Mouse (Mus musculus) left cerebral cortex, postnatal 36 days (tissue): ENCODE measurements at regions not wholly inside any gene's neighbourhood (a gene's known extent, or its start where the extent isn't known, plus 50 kb on each side); places are given as distances from the start of the nearest gene placed in this dataset.

Experiments used
- DNase-seq, 2 experiments: peaks; one replicate each; pipeline ENCODE4 v3.0.0; 2021 to 2022; ENCODE audit warnings: low spot score in 2 of 2, mixed read lengths in 1 of 2
- intact Hi-C: fragments of 180-260 bp; cut with DNase I; formaldehyde crosslinking; loops from one replicate; pipeline ENCODE4 v1.15.1; 2025

DNA sequence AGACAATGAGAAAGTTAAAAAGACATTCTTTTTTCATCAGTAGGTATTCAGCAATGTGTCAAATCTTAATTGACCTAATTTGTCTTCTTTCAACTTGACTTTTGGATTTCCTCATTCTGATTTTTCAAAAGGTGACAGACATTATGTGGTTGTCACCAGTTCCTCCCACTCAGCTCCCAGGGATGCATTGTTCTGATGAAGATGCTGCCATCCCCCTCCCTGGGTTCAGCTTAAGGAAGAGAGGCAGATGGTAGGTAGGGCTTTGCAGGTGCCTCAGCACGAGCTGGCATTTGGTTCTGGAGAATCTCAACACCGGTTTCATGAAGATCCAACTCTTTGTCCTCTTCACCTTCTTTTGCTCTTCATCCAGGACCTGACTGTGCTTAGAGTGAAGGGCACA lies 122.0 kb upstream of the Sdr16c6 start:
- intact Hi-C loops = no loop called here
- no peak for DNase-seq

DNA sequence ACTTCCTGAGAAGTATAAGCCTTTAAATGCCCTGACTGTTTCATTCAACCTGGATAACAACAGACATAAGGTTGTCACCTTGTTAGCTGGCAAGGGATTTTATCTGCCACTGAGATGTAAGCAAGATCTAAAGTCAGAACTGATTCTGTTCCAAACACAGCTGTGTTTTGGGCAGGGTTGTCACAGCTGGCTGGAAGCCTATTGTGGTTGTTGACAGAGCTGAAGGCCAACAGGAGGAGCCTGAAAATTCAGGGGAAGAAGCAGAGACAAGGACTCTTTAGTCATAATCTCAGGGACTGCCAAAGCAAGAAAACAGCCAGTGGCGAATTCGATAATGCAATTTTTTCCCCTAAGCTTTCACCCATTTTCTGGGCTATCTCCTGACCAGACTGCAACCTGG lies 118.5 kb upstream of the Sdr16c6 start:
- DNase-seq = no peak
- intact Hi-C loops = no loop called here

DNA sequence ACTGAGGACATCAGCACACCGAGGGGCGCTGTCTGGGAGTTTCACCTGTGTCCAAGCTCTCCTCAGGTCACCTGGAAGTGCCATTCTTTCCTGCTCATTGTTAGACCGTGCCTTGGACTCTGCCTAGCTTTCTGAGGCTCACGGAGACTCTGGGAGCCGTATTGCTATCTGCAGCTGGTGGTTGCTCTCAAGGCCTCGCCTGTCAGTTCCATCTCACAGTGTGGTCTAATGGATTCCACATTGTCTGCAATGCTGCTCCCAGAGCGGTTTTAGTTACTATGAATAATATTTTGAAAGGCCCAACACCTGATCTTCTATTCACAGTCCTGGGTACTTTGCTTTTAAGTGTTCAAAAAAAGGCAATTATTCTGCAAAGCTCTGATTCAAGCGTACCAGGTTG lies 117.9 kb upstream of the Sdr16c6 start:
- intact Hi-C loops = no loop called here
- DNase-seq = no peak
